Mouse (Mus musculus) embryonic facial prominence, embryonic 14.5 days (tissue): ENCODE data around the gene Cebpb. TPM values are rescaled to one million over a fixed set of nuclear protein-coding genes. Genes with fewer than 3 reads are reported as not detected.

Source experiments
- ATAC-seq: fragments of 200-750 bp; cut with Nextera tagmentation; 2 replicates; pipeline ENCODE4 v1.8.0; 2017; ENCODE audit warnings: low read depth, moderate number of reproducible peaks, moderate TSS enrichment
- DNase-seq: peaks from one replicate; pipeline ENCODE4 v3.0.0-alpha.2; 2015; ENCODE audit warnings: low spot score
- H3K27ac ChIP-seq: fragments of 300-500 bp; sonication (generic); replicated peaks from 2 replicates; pipeline ENCODE4 v1.5.1; 2014; ENCODE audit warnings: low read depth, mild to moderate bottlenecking, low read length, moderate library complexity
- H3K27me3 ChIP-seq: fragments of 300-500 bp; sonication (generic); replicated peaks from 2 replicates; pipeline ENCODE4 v1.6.1; 2014; ENCODE audit warnings: low read length; ENCODE audit not compliant: control insufficient read depth, insufficient read depth
- H3K36me3 ChIP-seq: fragments of 300-500 bp; sonication (generic); 2 replicates; pipeline ENCODE4 v1.6.1; 2014; ENCODE audit warnings: low read length, mixed read lengths; ENCODE audit not compliant: control insufficient read depth, insufficient read depth
- H3K4me1 ChIP-seq: fragments of 300-500 bp; sonication (generic); 2 replicates; pipeline ENCODE4 v1.6.1; 2014; ENCODE audit warnings: antibody characterized with exemption, low read length; ENCODE audit not compliant: control insufficient read depth, insufficient read depth
- H3K4me2 ChIP-seq: fragments of 300-500 bp; sonication (generic); 2 replicates; pipeline ENCODE4 v1.6.1; 2014; ENCODE audit warnings: low read depth, mild to moderate bottlenecking, low read length, moderate library complexity, mixed read lengths
- H3K4me3 ChIP-seq: fragments of 300-500 bp; sonication (generic); 2 replicates; pipeline ENCODE4 v1.5.1; 2014; ENCODE audit warnings: low read depth, mild to moderate bottlenecking, low read length
- H3K9ac ChIP-seq: fragments of 300-500 bp; sonication (generic); 2 replicates; pipeline ENCODE4 v1.6.1; 2014; ENCODE audit warnings: low read depth, mild to moderate bottlenecking, low read length, moderate library complexity, mixed read lengths
- H3K9me3 ChIP-seq: fragments of 300-500 bp; sonication (generic); 2 replicates; pipeline ENCODE4 v1.6.1; 2016; ENCODE audit warnings: low read length; ENCODE audit not compliant: control insufficient read depth
- WGBS: fragments of 180-500 bp; shearing (Covaris S2); extraction: QIAGEN DNeasy Blood & Tissue Kit; methylation state at CpG from one replicate; pipeline ENCODE4 v1.1.7; 2014; 5-methylcytosine and 5-hydroxymethylcytosine counted together
- polyA plus RNA-seq: library from polyadenylated mRNA; unstranded; fragments of >200 nt; fragmentation: Nextera tagmentation; extraction: Ambion mirVana; gene quantifications from 2 replicates; pipeline ENCODE4 v1.2.1, GENCODE M21; 2014

The Cebpb gene
- polyA plus RNA-seq, 1 experiment from 2014 or later: 30.3 TPM

GRCm38 (mm10) chr2:167661270-167662203, 27.2 kb upstream of the Cebpb start, which contains the start of gene Gm20431:
Gm20431 (minus strand) TSS chr2:167661496.
- under 1% methylated on average over 25 of the region's 110 CpGs for WGBS

GRCm38 (mm10) chr2:167662713-167663112, 26.0 kb upstream of the Cebpb start:
- Histone ChIP-seq H3K4me2 (no peak overlapping the region), H3K36me3 (peaks cover 4% of the 10 kb centered on the region; the same call in 1 of the 2 replicates), H3K27me3 (no peaks in the 10 kb centered on the region), H3K9me3 (no peaks in the 10 kb centered on the region), H3K4me3 (no peak overlapping the region), H3K9ac (no peak overlapping the region), H3K27ac (no peak overlapping the region), H3K4me1 (peaks cover 22% of the 10 kb centered on the region)
- DNase-seq: no peak
- no peak for ATAC-seq
- WGBS: 58% methylated on average over 6 of the region's 6 CpGs

More at GRCm38 (mm10) chr2:167661270-167662203, 27.2 kb upstream of the Cebpb start, which contains the start of gene Gm20431:
- peaks cover 11% of the 10 kb centered on the region; the same call in 1 of the 2 replicates for H3K36me3 ChIP-seq
- H3K9me3 ChIP-seq: no peaks in the 10 kb centered on the region
- H3K27ac ChIP-seq: peak within 1 kb of the TSS; percentile 58
- ATAC-seq (peak; percentile 95), DNase-seq (peak; percentile 97)
- H3K4me1 ChIP-seq: peaks cover 22% of the 10 kb centered on the region
- peak within 1 kb of the TSS; percentile 98 for H3K4me2 ChIP-seq
- peak within 1 kb of the TSS; percentile 86 for H3K4me3 ChIP-seq
- H3K9ac ChIP-seq: peak within 1 kb of the TSS; percentile 90
- H3K27me3 ChIP-seq: no peaks in the 10 kb centered on the region

GRCm38 (mm10) chr2:167665972-167666713, 22.6 kb upstream of the Cebpb start:
- no peak overlapping the region for H3K4me2 ChIP-seq
- no peak overlapping the region for H3K27ac ChIP-seq
- no peaks in the 10 kb centered on the region for H3K9me3 ChIP-seq
- no peak overlapping the region for H3K9ac ChIP-seq
- no peak overlapping the region for H3K4me3 ChIP-seq
- H3K27me3 ChIP-seq: no peaks in the 10 kb centered on the region
- H3K4me1 ChIP-seq: peaks cover 5% of the 10 kb centered on the region; the same call in 1 of the 2 replicates
- DNase-seq (no peak), ATAC-seq (no peak)
- WGBS: 69% methylated on average over 18 of the region's 18 CpGs
- no peaks in the 10 kb centered on the region for H3K36me3 ChIP-seq

- H3K9me3 ChIP-seq: no peaks in the 10 kb centered on the region
- H3K27me3 ChIP-seq: no peaks in the 10 kb centered on the region
- no peak for DNase-seq
- no peaks in the 10 kb centered on the region for H3K36me3 ChIP-seq
- no peaks in the 10 kb centered on the region for H3K4me1 ChIP-seq
- no peak overlapping the region for H3K4me2 ChIP-seq
- no peak overlapping the region for H3K4me3 ChIP-seq
- no peak for ATAC-seq
- no peak overlapping the region for H3K27ac ChIP-seq
- 84% methylated on average over 5 of the region's 5 CpGs for WGBS
- no peak overlapping the region for H3K9ac ChIP-seq
Measured at GRCm38 (mm10) chr2:167668426-167668825, 20.3 kb upstream of the Cebpb start.

GRCm38 (mm10) chr2:167669398-167669797, 19.3 kb upstream of the Cebpb start:
- WGBS: 71% methylated on average over 4 of the region's 4 CpGs
- H3K4me1 ChIP-seq: no peaks in the 10 kb centered on the region
- H3K36me3 ChIP-seq: no peaks in the 10 kb centered on the region

GRCm38 (mm10) chr2:167671101-167671633, 17.5 kb upstream of the Cebpb start:
- Histone ChIP-seq H3K27me3 (no peaks in the 10 kb centered on the region), H3K4me2 (no peak overlapping the region), H3K4me1 (no peaks in the 10 kb centered on the region), H3K36me3 (no peaks in the 10 kb centered on the region), H3K27ac (no peak overlapping the region), H3K9ac (no peak overlapping the region), H3K9me3 (no peaks in the 10 kb centered on the region), H3K4me3 (no peak overlapping the region)
- ATAC-seq: no peak
- 84% methylated on average over 5 of the region's 5 CpGs for WGBS
- DNase-seq: no peak

More at GRCm38 (mm10) chr2:167669398-167669797, 19.3 kb upstream of the Cebpb start:
- DNase-seq (no peak), ATAC-seq (no peak)
- no peaks in the 10 kb centered on the region for H3K27me3 ChIP-seq
- no peaks in the 10 kb centered on the region for H3K9me3 ChIP-seq
- no peak overlapping the region for H3K4me3 ChIP-seq
- H3K4me2 ChIP-seq: no peak overlapping the region
- no peak overlapping the region for H3K27ac ChIP-seq
- no peak overlapping the region for H3K9ac ChIP-seq

- Histone ChIP-seq H3K27ac (no peak overlapping the region), H3K9me3 (no peaks in the 10 kb centered on the region), H3K4me2 (peak overlapping the region; percentile 23), H3K4me1 (no peaks in the 10 kb centered on the region), H3K4me3 (no peak overlapping the region), H3K27me3 (no peaks in the 10 kb centered on the region), H3K9ac (no peak overlapping the region), H3K36me3 (no peaks in the 10 kb centered on the region)
- ATAC-seq: peak; percentile 78
- WGBS: 30% methylated on average over 12 of the region's 13 CpGs
- DNase-seq: peak; percentile 75
Measured at GRCm38 (mm10) chr2:167672212-167672685, 16.5 kb upstream of the Cebpb start.
